Mouse (Mus musculus) G1E (cell line): ENCODE measurements around the gene Mrps12. TPM values are rescaled to one million over a fixed set of nuclear protein-coding genes. Genes with fewer than 3 reads are reported as not detected.
A peak's percentile ranks its signal among the peaks of the same experiment; 100 is the strongest.

Experiments
- ATAC-seq: 2 replicates; pipeline ENCODE4 v1.8.0; 2016; ENCODE audit warnings: mild to moderate bottlenecking; ENCODE audit not compliant: insufficient number of reproducible peaks, poor library complexity, low FRiP score, severe bottlenecking; ENCODE audit errors: extremely low read depth
- DNase-seq: peaks from one replicate; pipeline ENCODE4 v3.0.0; 2012; ENCODE audit warnings: low spot score
- H3K27me3 ChIP-seq: 2 replicates; pipeline ENCODE4 v1.6.1; 2012; ENCODE audit warnings: mild to moderate bottlenecking, low read length, inconsistent platforms; ENCODE audit not compliant: insufficient read depth
- H3K36me3 ChIP-seq: replicated peaks from 2 replicates; pipeline ENCODE3; 2012; ENCODE audit warnings: mild to moderate bottlenecking, inconsistent platforms
- H3K4me1 ChIP-seq: 2 replicates; pipeline ENCODE4 v1.6.1; 2012; ENCODE audit warnings: low read depth, low read length, inconsistent platforms, mixed read lengths; ENCODE audit not compliant: insufficient read depth
- H3K4me3 ChIP-seq: 2 replicates; pipeline ENCODE4 v1.5.1; 2012; ENCODE audit warnings: low read depth, mild to moderate bottlenecking, inconsistent platforms, low read length, moderate library complexity, mixed read lengths
- H3K9me3 ChIP-seq: replicated peaks from 2 replicates; pipeline ENCODE4 v1.6.1; 2012; ENCODE audit warnings: inconsistent platforms
- CTCF ChIP-seq: IDR thresholded peaks from 2 replicates; pipeline ENCODE4 v1.5.1; 2012; ENCODE audit warnings: low read depth, low read length, inconsistent platforms, mixed read lengths
- GATA1 ChIP-seq: IDR thresholded peaks from 2 replicates; pipeline ENCODE4 v1.6.1; 2012; ENCODE audit warnings: borderline replicate concordance, low read length, inconsistent platforms, mixed read lengths
- GATA2 ChIP-seq: IDR thresholded peaks from 2 replicates; pipeline ENCODE4 v1.6.1; 2012; ENCODE audit warnings: low read depth, low read length, inconsistent platforms, borderline replicate concordance
- POLR2AphosphoS5 ChIP-seq: IDR thresholded peaks from 2 replicates; pipeline ENCODE4 v1.6.1; 2012; ENCODE audit warnings: low read depth, low read length, inconsistent platforms; ENCODE audit not compliant: insufficient replicate concordance
- TAL1 ChIP-seq: conservative IDR thresholded peaks from 2 replicates; pipeline ENCODE4 v1.6.1; 2012; ENCODE audit warnings: low read depth, low read length, inconsistent platforms, mixed read lengths
- polyA plus RNA-seq: library from polyadenylated mRNA; stranded (reverse); fragments of >175 nt; gene quantifications from 2 replicates; pipeline ENCODE4 v1.2.3, GENCODE M21; 2012
- total RNA-seq, 2 experiments: library from RNA; stranded (forward) in 1 of 2; stranded (reverse) in 1 of 2; fragments of 200-1000 nt in 1 of 2; fragments of >200 nt in 1 of 2; fragmentation: Nextera tagmentation in 1 of 2; gene quantifications; 2 replicates each; pipeline ENCODE4 v1.2.3; 2014 to 2017

Mrps12 gene
- total and polyA plus RNA-seq, 3 experiments: 12.3 to 217 (median 24.8) TPM

- H3K9me3 ChIP-seq: peaks cover 7% of the 10 kb centered on the region
- DNase-seq (no peak), ATAC-seq (no peak)
- peaks cover 8% of the 10 kb centered on the region; the same call in 1 of the 2 replicates for H3K27me3 ChIP-seq
- TF ChIP-seq GATA1 (no peak), POLR2AphosphoS5 (no peak), GATA2 (no peak), CTCF (no peak), TAL1 (no peak)
- H3K4me3 ChIP-seq: peak overlapping the region; percentile 14; the same call in 1 of the 2 replicates
- H3K4me1 ChIP-seq: peaks cover 4% of the 10 kb centered on the region; the same call in 1 of the 2 replicates
- H3K36me3 ChIP-seq: no peaks in the 10 kb centered on the region
Measured at GRCm38 (mm10) chr7:28693321-28693966, 48.2 kb downstream of the Mrps12 start.

- TF ChIP-seq POLR2AphosphoS5 (no peak), TAL1 (no peak), GATA1 (no peak), GATA2 (no peak), CTCF (no peak)
- H3K27me3 ChIP-seq: peaks cover 8% of the 10 kb centered on the region; the same call in 1 of the 2 replicates
- H3K9me3 ChIP-seq: peaks cover 7% of the 10 kb centered on the region
- peak within 1 kb of the TSS; percentile 14; the same call in 1 of the 2 replicates for H3K4me3 ChIP-seq
- no peak for ATAC-seq
- DNase-seq: no peak
- H3K4me1 ChIP-seq: peaks cover 4% of the 10 kb centered on the region; the same call in 1 of the 2 replicates
- no peaks in the 10 kb centered on the region for H3K36me3 ChIP-seq
Measured at GRCm38 (mm10) chr7:28692545-28693320, 48.9 kb downstream of the Mrps12 start, which contains the start of gene Fbxo27. Gene Fbxo27, plus strand, starts transcription at chr7:28692849.

- TF ChIP-seq GATA2 (no peak), TAL1 (no peak), CTCF (no peak), POLR2AphosphoS5 (no peak), GATA1 (no peak)
- Histone ChIP-seq H3K36me3 (no peaks in the 10 kb centered on the region), H3K4me1 (peaks cover 4% of the 10 kb centered on the region; the same call in 1 of the 2 replicates), H3K4me3 (no peak overlapping the region), H3K27me3 (peaks cover 10% of the 10 kb centered on the region; the same call in 1 of the 2 replicates), H3K9me3 (peaks cover 7% of the 10 kb centered on the region)
- no peak for ATAC-seq
- no peak for DNase-seq
Measured at GRCm38 (mm10) chr7:28691075-28691474, 50.5 kb downstream of the Mrps12 start.

Other genes with a start within 250 kb of the Mrps12 start
Only the 20 nearest of the 22 such genes appear.
- gene Ifnl2, start 231.4 kb downstream of the Mrps12 start, total RNA-seq (2014; fragmentation: Nextera tagmentation): not detected in 2 replicates
- 0.27 TPM in 1 of 2 replicates, not detected in the other for gene Ifnl2, start 231.4 kb downstream of the Mrps12 start, total RNA-seq (2017)
- gene Ifnl2, start 231.4 kb downstream of the Mrps12 start, polyA plus RNA-seq: not detected in 2 replicates
- gene Ifnl3, start 219.0 kb downstream of the Mrps12 start, total RNA-seq (2014; fragmentation: Nextera tagmentation): not detected in 2 replicates
- not detected in 2 replicates for gene Ifnl3, start 219.0 kb downstream of the Mrps12 start, total RNA-seq (2017)
- gene Ifnl3, start 219.0 kb downstream of the Mrps12 start, polyA plus RNA-seq: not detected in 2 replicates
- gene Sycn, start 200.9 kb downstream of the Mrps12 start, total RNA-seq (2014; fragmentation: Nextera tagmentation): not detected in 2 replicates
- not detected in 2 replicates for gene Sycn, start 200.9 kb downstream of the Mrps12 start, total RNA-seq (2017)
- gene Sycn, start 200.9 kb downstream of the Mrps12 start, polyA plus RNA-seq: not detected in 2 replicates
- gene Nccrp1, start 194.6 kb downstream of the Mrps12 start, total RNA-seq (2014; fragmentation: Nextera tagmentation): not detected in 2 replicates
- gene Nccrp1, start 194.6 kb downstream of the Mrps12 start, total RNA-seq (2017): not detected in 2 replicates
- gene Nccrp1, start 194.6 kb downstream of the Mrps12 start, polyA plus RNA-seq: 0.07 TPM in 1 of 2 replicates, not detected in the other
- 62.7 and 75.9 TPM in 2 replicates for gene Samd4b, start 143.7 kb downstream of the Mrps12 start, total RNA-seq (2014; fragmentation: Nextera tagmentation)
- 3.8 and 4.4 TPM in 2 replicates for gene Samd4b, start 143.7 kb downstream of the Mrps12 start, total RNA-seq (2017)
- gene Samd4b, start 143.7 kb downstream of the Mrps12 start, polyA plus RNA-seq: 88.8 and 104 TPM in 2 replicates
- gene Pak4, start 143.6 kb downstream of the Mrps12 start, total RNA-seq (2014; fragmentation: Nextera tagmentation): 13.2 and 16.0 TPM in 2 replicates
- 5.6 and 6.4 TPM in 2 replicates for gene Pak4, start 143.6 kb downstream of the Mrps12 start, total RNA-seq (2017)
- 72.6 and 85.1 TPM in 2 replicates for gene Pak4, start 143.6 kb downstream of the Mrps12 start, polyA plus RNA-seq
- not detected in 2 replicates for gene Acp7, start 110.5 kb downstream of the Mrps12 start, total RNA-seq (2014; fragmentation: Nextera tagmentation)
- gene Acp7, start 110.5 kb downstream of the Mrps12 start, total RNA-seq (2017): 0.11 TPM in 1 of 2 replicates, not detected in the other
- gene Acp7, start 110.5 kb downstream of the Mrps12 start, polyA plus RNA-seq: not detected in 2 replicates
- not detected in 2 replicates for gene Fbxo27, start 49.0 kb downstream of the Mrps12 start, total RNA-seq (2014; fragmentation: Nextera tagmentation)
- gene Fbxo27, start 49.0 kb downstream of the Mrps12 start, total RNA-seq (2017): not detected in 2 replicates
- not detected in 2 replicates for gene Fbxo27, start 49.0 kb downstream of the Mrps12 start, polyA plus RNA-seq
- gene Fbxo17, start 25.0 kb downstream of the Mrps12 start, total RNA-seq (2014; fragmentation: Nextera tagmentation): not detected in 2 replicates
- gene Fbxo17, start 25.0 kb downstream of the Mrps12 start, total RNA-seq (2017): 0.27 TPM in 1 of 2 replicates, not detected in the other
- gene Fbxo17, start 25.0 kb downstream of the Mrps12 start, polyA plus RNA-seq: not detected in 2 replicates
- 10.1 and 17.1 TPM in 2 replicates for gene Sars2, start 172 bp upstream of the Mrps12 start, total RNA-seq (2014; fragmentation: Nextera tagmentation)
- gene Sars2, start 172 bp upstream of the Mrps12 start, total RNA-seq (2017): 9.1 and 10.0 TPM in 2 replicates
- gene Sars2, start 172 bp upstream of the Mrps12 start, polyA plus RNA-seq: 33.4 and 41.5 TPM in 2 replicates
- gene Ccer2, start 14.4 kb upstream of the Mrps12 start, total RNA-seq (2014; fragmentation: Nextera tagmentation): not detected in 2 replicates
- gene Ccer2, start 14.4 kb upstream of the Mrps12 start, total RNA-seq (2017): not detected in 2 replicates
- gene Ccer2, start 14.4 kb upstream of the Mrps12 start, polyA plus RNA-seq: not detected in 2 replicates
- gene Sirt2, start 24.9 kb upstream of the Mrps12 start, total RNA-seq (2014; fragmentation: Nextera tagmentation): 50.1 and 60.0 TPM in 2 replicates
- gene Sirt2, start 24.9 kb upstream of the Mrps12 start, total RNA-seq (2017): 34.1 and 36.4 TPM in 2 replicates
- 103 and 114 TPM in 2 replicates for gene Sirt2, start 24.9 kb upstream of the Mrps12 start, polyA plus RNA-seq
- 21.1 and 30.4 TPM in 2 replicates for gene Nfkbib, start 25.7 kb upstream of the Mrps12 start, total RNA-seq (2014; fragmentation: Nextera tagmentation)
- gene Nfkbib, start 25.7 kb upstream of the Mrps12 start, total RNA-seq (2017): 9.5 and 10.7 TPM in 2 replicates
- gene Nfkbib, start 25.7 kb upstream of the Mrps12 start, polyA plus RNA-seq: 109 and 136 TPM in 2 replicates
- 1.8 TPM in 1 of 2 replicates, not detected in the other for gene Rinl, start 47.1 kb upstream of the Mrps12 start, total RNA-seq (2014; fragmentation: Nextera tagmentation)
- 1.2 and 1.4 TPM in 2 replicates for gene Rinl, start 47.1 kb upstream of the Mrps12 start, total RNA-seq (2017)
- 1.4 and 1.8 TPM in 2 replicates for gene Rinl, start 47.1 kb upstream of the Mrps12 start, polyA plus RNA-seq
- 442 and 470 TPM in 2 replicates for gene Hnrnpl, start 66.7 kb upstream of the Mrps12 start, total RNA-seq (2014; fragmentation: Nextera tagmentation)
- 251 and 279 TPM in 2 replicates for gene Hnrnpl, start 66.7 kb upstream of the Mrps12 start, total RNA-seq (2017)
- 430 and 529 TPM in 2 replicates for gene Hnrnpl, start 66.7 kb upstream of the Mrps12 start, polyA plus RNA-seq
- 102 and 127 TPM in 2 replicates for gene Ech1, start 83.4 kb upstream of the Mrps12 start, total RNA-seq (2014; fragmentation: Nextera tagmentation)
- gene Ech1, start 83.4 kb upstream of the Mrps12 start, total RNA-seq (2017): 78.5 and 94.3 TPM in 2 replicates
- gene Ech1, start 83.4 kb upstream of the Mrps12 start, polyA plus RNA-seq: 12.9 and 33.1 TPM in 2 replicates
- gene Lgals4, start 92.0 kb upstream of the Mrps12 start, total RNA-seq (2014; fragmentation: Nextera tagmentation): 0.87 and 3.0 TPM in 2 replicates
- 1.9 and 3.4 TPM in 2 replicates for gene Lgals4, start 92.0 kb upstream of the Mrps12 start, total RNA-seq (2017)
- 0.22 and 0.68 TPM in 2 replicates for gene Lgals4, start 92.0 kb upstream of the Mrps12 start, polyA plus RNA-seq
- gene Lgals7, start 122.0 kb upstream of the Mrps12 start, total RNA-seq (2014; fragmentation: Nextera tagmentation): 3.0 TPM in 1 of 2 replicates, not detected in the other
- gene Lgals7, start 122.0 kb upstream of the Mrps12 start, total RNA-seq (2017): 0.27 and 0.76 TPM in 2 replicates
- 0.49 and 0.68 TPM in 2 replicates for gene Lgals7, start 122.0 kb upstream of the Mrps12 start, polyA plus RNA-seq
- gene Capn12, start 139.6 kb upstream of the Mrps12 start, total RNA-seq (2014; fragmentation: Nextera tagmentation): not detected in 2 replicates
- gene Capn12, start 139.6 kb upstream of the Mrps12 start, total RNA-seq (2017): 0.12 and 0.22 TPM in 2 replicates
- 0.02 TPM in 1 of 2 replicates, not detected in the other for gene Capn12, start 139.6 kb upstream of the Mrps12 start, polyA plus RNA-seq
- gene Actn4, start 220.5 kb upstream of the Mrps12 start, total RNA-seq (2014; fragmentation: Nextera tagmentation): 119 and 121 TPM in 2 replicates
- 28.1 and 30.3 TPM in 2 replicates for gene Actn4, start 220.5 kb upstream of the Mrps12 start, total RNA-seq (2017)
- 259 and 260 TPM in 2 replicates for gene Actn4, start 220.5 kb upstream of the Mrps12 start, polyA plus RNA-seq